Mouse (Mus musculus) testis, adult 2 months (tissue): ENCODE results near the gene Fam174b.

Experiments
- CTCF ChIP-seq: fragments of 200-500 bp; IDR thresholded peaks from 2 replicates; pipeline ENCODE4 v1.5.1; 2012; ENCODE audit warnings: low read depth, mild to moderate bottlenecking, inconsistent platforms, low read length, moderate library complexity; ENCODE audit not compliant: control insufficient read depth, insufficient read depth, insufficient replicate concordance
- POLR2A ChIP-seq: fragments of 200-500 bp; IDR thresholded peaks from 2 replicates; pipeline ENCODE4 v1.6.1; 2012; ENCODE audit warnings: low read depth, mild to moderate bottlenecking, inconsistent platforms, low read length, moderate library complexity; ENCODE audit not compliant: control insufficient read depth

GRCm38 (mm10) chr7:73721046-73721445 is 19.1 kb upstream of the Fam174b start:
- TF ChIP-seq CTCF (no peak), POLR2A (no peak)
